Mouse (Mus musculus): ENCODE results near the gene Gadl1. TPM values are rescaled to one million over a fixed set of nuclear protein-coding genes. Genes with fewer than 3 reads are reported as not detected.
A peak's percentile ranks its signal among the peaks of the same experiment; 100 is the strongest.

The Gadl1 gene
- polyA plus RNA-seq, 1 experiment from 2014 or later, result 0.30 TPM

DNA sequence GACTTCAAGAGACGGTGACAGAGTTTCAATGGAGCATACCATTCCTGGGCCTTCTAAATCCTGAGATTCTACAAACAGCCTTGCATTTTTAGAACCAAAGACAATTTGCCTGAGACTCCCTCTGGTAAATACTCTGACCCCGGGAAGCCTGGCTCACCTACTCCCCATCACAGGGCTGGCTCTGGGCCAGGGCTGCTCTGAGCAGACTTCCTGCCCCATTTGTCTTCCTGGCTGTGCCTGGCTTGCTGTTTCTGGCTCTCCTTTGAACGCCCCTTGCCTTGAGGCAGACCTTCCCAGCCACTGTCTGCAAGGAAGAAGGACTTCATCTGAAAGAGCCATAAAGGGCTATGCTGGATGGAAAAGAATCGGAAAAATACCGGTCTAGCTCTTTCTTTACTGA lies 182.7 kb downstream of the Gadl1 start:
- Histone ChIP-seq H3K4me2 (no peak overlapping the region), H3K36me3 (peaks cover 58% of the 10 kb centered on the region), H3K9ac (no peak overlapping the region), H3K27me3 (no peaks in the 10 kb centered on the region), H3K9me3 (replicated peaks) (no peaks in the 10 kb centered on the region), H3K4me3 (replicated peaks) (no peak overlapping the region), H3K27ac (peak overlapping the region; percentile 70), H3K4me1 (peaks cover 23% of the 10 kb centered on the region)
- ATAC-seq (replicated peaks; ENCODE audit: low FRiP score), result 0 out of 2 replicates have a peak, but pooled peaks have one; percentile 13
- WGBS, result 33% methylated on average over 5 of the region's 5 CpGs

GRCm38 (mm10) chr9:116098724-116099595 lies 189.7 kb downstream of the Gadl1 start:
- Histone ChIP-seq H3K27ac (peak overlapping the region; percentile 52; the same call in 1 of the 2 replicates), H3K4me1 (peaks cover 26% of the 10 kb centered on the region), H3K27me3 (no peaks in the 10 kb centered on the region), H3K9me3 (replicated peaks) (no peaks in the 10 kb centered on the region), H3K36me3 (peaks cover 58% of the 10 kb centered on the region), H3K4me3 (replicated peaks) (no peak overlapping the region), H3K9ac (no peak overlapping the region), H3K4me2 (0 out of 2 replicates have a peak overlapping the region, but pooled peaks have one; percentile 25)
- ATAC-seq (replicated peaks; ENCODE audit: low FRiP score), result peak; percentile 66; the same call in 1 of the 2 replicates
- WGBS, result 58% methylated on average over 16 of the region's 16 CpGs

GRCm38 (mm10) chr9:116099596-116099993 lies 190.3 kb downstream of the Gadl1 start:
- Histone ChIP-seq H3K4me1 (peaks cover 26% of the 10 kb centered on the region), H3K9ac (no peak overlapping the region), H3K9me3 (replicated peaks) (no peaks in the 10 kb centered on the region), H3K4me3 (replicated peaks) (no peak overlapping the region), H3K27ac (peak overlapping the region; percentile 52; the same call in 1 of the 2 replicates), H3K4me2 (no peak overlapping the region), H3K27me3 (no peaks in the 10 kb centered on the region), H3K36me3 (peaks cover 64% of the 10 kb centered on the region)
- ATAC-seq (replicated peaks; ENCODE audit: low FRiP score), result 0 out of 2 replicates have a peak, but pooled peaks have one; percentile 6
- WGBS, result 68% methylated on average over 6 of the region's 6 CpGs

DNA sequence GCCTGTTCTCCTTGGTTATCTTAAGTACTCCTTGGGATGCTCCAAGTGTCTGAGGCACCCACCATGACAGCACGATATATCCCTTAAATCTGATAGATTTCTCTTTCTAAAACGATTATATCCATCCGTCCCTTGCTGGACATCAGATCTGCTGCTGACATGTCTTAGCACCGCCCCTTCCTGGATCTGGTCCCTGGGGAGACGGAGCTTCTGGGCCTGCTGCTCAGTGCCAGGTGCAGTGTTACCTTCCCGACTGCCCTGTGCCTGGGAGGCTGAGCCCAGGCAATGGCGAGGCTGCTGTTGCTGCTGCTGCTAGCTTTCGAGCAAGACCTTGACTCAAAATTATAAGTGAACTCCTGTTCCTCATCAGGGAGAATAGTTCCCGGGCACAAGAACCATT lies 190.8 kb downstream of the Gadl1 start:
- ATAC-seq (replicated peaks; ENCODE audit: low FRiP score), result no peak
- Histone ChIP-seq H3K4me3 (replicated peaks) (no peak overlapping the region), H3K4me1 (peaks cover 26% of the 10 kb centered on the region), H3K36me3 (peaks cover 68% of the 10 kb centered on the region), H3K9ac (no peak overlapping the region), H3K27ac (peak overlapping the region; percentile 52; the same call in 1 of the 2 replicates), H3K4me2 (no peak overlapping the region), H3K9me3 (replicated peaks) (no peaks in the 10 kb centered on the region), H3K27me3 (no peaks in the 10 kb centered on the region)
- 88% methylated on average over 9 of the region's 9 CpGs for WGBS

DNA sequence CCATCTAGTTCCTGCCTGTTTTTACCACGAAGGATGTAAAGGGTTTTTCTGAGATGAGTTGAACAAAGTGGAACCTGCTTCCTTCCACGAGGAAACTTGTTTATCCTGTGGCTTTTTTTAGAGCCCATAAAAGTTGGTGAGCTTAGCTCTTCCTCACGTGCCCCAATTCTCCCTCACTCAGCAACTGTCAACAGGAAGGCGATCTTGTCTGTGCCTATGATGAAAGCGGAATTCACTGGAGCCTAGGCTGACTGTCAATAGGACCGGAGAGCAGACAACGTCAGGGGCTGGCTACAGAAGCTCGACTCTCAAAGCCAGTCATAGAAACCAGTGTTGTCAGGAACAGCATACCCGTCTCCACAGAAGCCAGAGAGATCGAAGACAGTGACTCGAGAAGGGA lies 192.6 kb downstream of the Gadl1 start:
- peaks cover 77% of the 10 kb centered on the region for H3K36me3 ChIP-seq
- no peak overlapping the region for H3K4me2 ChIP-seq
- H3K4me1 ChIP-seq, result peaks cover 23% of the 10 kb centered on the region
- H3K27ac ChIP-seq, result no peak overlapping the region
- WGBS, result 72% methylated on average over 11 of the region's 11 CpGs
- H3K9me3 ChIP-seq (replicated peaks), result no peaks in the 10 kb centered on the region
- H3K9ac ChIP-seq, result no peak overlapping the region
- no peaks in the 10 kb centered on the region for H3K27me3 ChIP-seq
- no peak for ATAC-seq (replicated peaks; ENCODE audit: low FRiP score)
- no peak overlapping the region for H3K4me3 ChIP-seq (replicated peaks)

DNA sequence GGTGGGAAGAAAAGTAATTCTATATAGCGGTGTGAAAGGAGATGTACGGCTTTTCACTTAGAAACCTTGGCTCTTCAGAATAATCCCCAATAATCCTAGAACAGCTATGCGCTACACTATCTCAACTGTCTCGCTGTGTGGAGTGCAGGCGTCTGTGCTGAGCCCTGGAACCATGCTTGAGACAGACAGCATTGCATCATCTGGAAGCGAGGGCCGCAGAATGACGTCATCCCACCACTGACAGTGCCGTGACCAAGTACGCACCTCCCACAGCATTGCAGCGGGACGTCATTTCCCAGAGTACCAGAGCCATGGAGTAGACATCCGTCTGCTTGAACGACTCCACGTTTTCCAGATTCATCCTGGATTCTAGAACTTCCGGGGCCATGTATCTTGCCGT lies 195.5 kb downstream of the Gadl1 start:
- ATAC-seq (replicated peaks; ENCODE audit: low FRiP score), result no peak
- H3K9me3 ChIP-seq (replicated peaks), result no peaks in the 10 kb centered on the region
- 92% methylated on average over 17 of the region's 17 CpGs for WGBS

GRCm38 (mm10) chr9:116108729-116109128 lies 199.5 kb downstream of the Gadl1 start:
- 82% methylated on average over 2 of the region's 2 CpGs for WGBS
- Histone ChIP-seq H3K4me1 (0 out of 2 replicates have a peak, but pooled peaks cover 2% of the 10 kb centered on the region), H3K4me3 (replicated peaks) (no peak overlapping the region), H3K4me2 (no peak overlapping the region), H3K36me3 (peaks cover 69% of the 10 kb centered on the region), H3K9me3 (replicated peaks) (no peaks in the 10 kb centered on the region), H3K27ac (no peak overlapping the region), H3K9ac (no peak overlapping the region), H3K27me3 (no peaks in the 10 kb centered on the region)
- ATAC-seq (replicated peaks; ENCODE audit: low FRiP score), result no peak

More for the DNA sequence above, 195.5 kb downstream of the Gadl1 start:
- Histone ChIP-seq H3K27me3 (no peaks in the 10 kb centered on the region), H3K9ac (no peak overlapping the region), H3K36me3 (peaks cover 95% of the 10 kb centered on the region), H3K27ac (no peak overlapping the region), H3K4me1 (peaks cover 7% of the 10 kb centered on the region), H3K4me2 (no peak overlapping the region), H3K4me3 (replicated peaks) (no peak overlapping the region)

DNA sequence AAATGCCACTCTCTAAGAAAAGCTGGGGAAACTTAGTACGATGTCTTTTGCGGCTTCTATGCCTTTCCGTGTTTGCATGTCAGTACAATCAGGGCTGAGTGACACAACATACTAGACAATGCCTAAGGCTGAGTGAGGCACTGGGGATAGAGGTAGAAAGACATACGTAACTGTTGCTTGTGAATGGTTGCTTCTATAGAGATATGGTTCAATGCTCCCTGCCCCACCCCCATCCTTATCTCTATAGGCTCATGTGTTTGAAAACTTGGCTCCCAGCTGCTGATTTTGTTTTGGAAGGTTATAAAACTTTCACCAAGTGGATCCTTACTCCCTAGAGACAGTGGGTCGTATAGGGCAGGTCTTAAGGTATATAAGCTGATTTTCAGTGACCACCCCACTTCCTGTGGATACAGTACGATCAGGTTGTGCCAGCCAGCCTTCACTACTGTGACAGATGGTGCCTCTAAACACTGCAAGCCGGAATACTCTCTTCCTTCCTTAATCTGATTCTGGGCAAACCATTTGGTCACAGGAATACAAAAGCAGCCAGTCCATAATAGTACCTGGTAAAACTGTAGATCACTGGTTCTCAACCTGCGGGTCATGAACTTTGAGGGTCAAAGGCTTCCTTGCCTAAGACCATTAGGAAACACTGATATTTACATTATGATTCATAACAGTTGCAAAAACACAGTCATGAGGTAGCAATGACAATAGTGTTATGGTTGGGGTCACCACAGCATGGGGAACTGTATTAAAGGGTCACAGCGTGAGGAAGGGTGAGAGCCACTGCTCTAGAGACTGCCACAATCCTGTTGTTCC lies 202.1 kb downstream of the Gadl1 start:
- H3K9ac ChIP-seq, result no peak overlapping the region
- 77% methylated on average over 9 of the region's 9 CpGs for WGBS
- no peak overlapping the region for H3K4me2 ChIP-seq
- no peaks in the 10 kb centered on the region for H3K27me3 ChIP-seq
- peaks cover 50% of the 10 kb centered on the region for H3K36me3 ChIP-seq
- no peak overlapping the region for H3K27ac ChIP-seq
- no peak for ATAC-seq (replicated peaks; ENCODE audit: low FRiP score)
- H3K4me1 ChIP-seq, result peaks cover 13% of the 10 kb centered on the region; the same call in 1 of the 2 replicates
- no peak overlapping the region for H3K4me3 ChIP-seq (replicated peaks)
- H3K9me3 ChIP-seq (replicated peaks), result no peaks in the 10 kb centered on the region

DNA sequence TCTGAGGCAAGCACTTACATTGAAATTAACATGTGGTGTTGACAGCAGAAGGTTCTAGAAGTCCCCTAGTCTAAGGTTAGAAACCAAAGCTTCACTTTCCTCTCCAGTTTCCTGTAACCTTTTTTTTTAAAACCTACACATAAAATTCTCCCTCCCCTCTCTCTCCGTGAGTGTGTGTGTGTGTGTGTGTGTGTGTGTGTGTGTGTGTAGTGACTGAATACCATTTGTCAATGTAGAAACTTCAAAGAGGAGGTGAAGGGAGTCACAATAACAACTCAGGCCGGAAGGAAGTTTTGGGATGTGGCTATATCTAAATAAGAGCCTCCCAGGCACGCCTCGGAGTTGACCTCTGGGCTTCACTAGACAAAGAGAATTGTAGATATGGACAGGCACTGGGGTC lies 205.1 kb downstream of the Gadl1 start:
- peaks cover 16% of the 10 kb centered on the region; the same call in 1 of the 2 replicates for H3K4me1 ChIP-seq
- H3K27me3 ChIP-seq, result no peaks in the 10 kb centered on the region
- peak overlapping the region; percentile 54; the same call in 1 of the 2 replicates for H3K27ac ChIP-seq
- H3K9me3 ChIP-seq (replicated peaks), result no peaks in the 10 kb centered on the region
- peaks cover 41% of the 10 kb centered on the region for H3K36me3 ChIP-seq
- WGBS, result 10% methylated on average over 4 of the region's 4 CpGs
- H3K4me2 ChIP-seq, result no peak overlapping the region
- no peak overlapping the region for H3K9ac ChIP-seq
- 0 out of 2 replicates have a peak, but pooled peaks have one; percentile 44 for ATAC-seq (replicated peaks; ENCODE audit: low FRiP score)
- no peak overlapping the region for H3K4me3 ChIP-seq (replicated peaks)

DNA sequence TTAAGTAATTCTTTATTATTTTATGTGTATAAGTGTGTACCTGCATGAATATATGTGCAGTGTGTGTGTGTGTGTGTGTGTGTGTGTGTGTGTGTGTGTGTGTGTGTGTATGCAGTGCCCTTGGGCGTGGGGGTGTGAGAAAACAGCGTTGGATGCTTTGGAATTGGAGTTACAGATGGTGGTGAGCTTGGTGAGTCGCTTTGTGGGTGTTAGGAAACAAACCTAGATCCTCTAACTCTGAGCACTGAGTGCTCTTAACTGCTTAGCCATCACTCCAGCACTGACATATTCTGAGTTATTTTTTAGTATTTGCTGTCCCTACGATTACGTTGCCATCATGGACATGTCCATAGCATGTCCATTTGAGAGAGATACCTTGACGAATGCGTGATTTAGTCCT lies 206.6 kb downstream of the Gadl1 start:
- Histone ChIP-seq H3K4me3 (replicated peaks) (no peak overlapping the region), H3K4me1 (peaks cover 24% of the 10 kb centered on the region), H3K9me3 (replicated peaks) (no peaks in the 10 kb centered on the region), H3K27ac (no peak overlapping the region), H3K36me3 (peaks cover 30% of the 10 kb centered on the region), H3K27me3 (no peaks in the 10 kb centered on the region), H3K9ac (no peak overlapping the region), H3K4me2 (no peak overlapping the region)
- no peak for ATAC-seq (replicated peaks; ENCODE audit: low FRiP score)
- WGBS, result 95% methylated on average over 7 of the region's 7 CpGs

GRCm38 (mm10) chr9:116118332-116118872 lies 209.1 kb downstream of the Gadl1 start:
- H3K4me3 ChIP-seq (replicated peaks), result no peak overlapping the region
- no peaks in the 10 kb centered on the region for H3K27me3 ChIP-seq
- peaks cover 36% of the 10 kb centered on the region for H3K4me1 ChIP-seq
- peaks cover 33% of the 10 kb centered on the region for H3K36me3 ChIP-seq
- WGBS, result 80% methylated on average over 8 of the region's 8 CpGs
- H3K9me3 ChIP-seq (replicated peaks), result no peaks in the 10 kb centered on the region
- no peak overlapping the region for H3K9ac ChIP-seq
- ATAC-seq (replicated peaks; ENCODE audit: low FRiP score), result no peak
- no peak overlapping the region for H3K27ac ChIP-seq
- H3K4me2 ChIP-seq, result no peak overlapping the region

Data from kidney, embryonic 15.5 days (tissue).